Mouse (Mus musculus) C2C12 (cell line): ENCODE measurements around the gene Pgam5. TPM values are rescaled to one million over a fixed set of nuclear protein-coding genes. Genes with fewer than 3 reads are reported as not detected.
A peak's percentile ranks its signal among the peaks of the same experiment; 100 is the strongest.

Experiments used
- H3K27me3 ChIP-seq: one replicate; pipeline ENCODE4 v1.6.1; 2011; ENCODE audit not compliant: control insufficient read depth, insufficient read depth, insufficient read length
- H3K36me3 ChIP-seq: one replicate; pipeline ENCODE4 v1.6.1; 2011; ENCODE audit not compliant: control insufficient read depth, insufficient read depth
- H3K4me3 ChIP-seq: one replicate; pipeline ENCODE4 v1.5.1; 2011; ENCODE audit warnings: mild to moderate bottlenecking, control low read depth; ENCODE audit not compliant: poor library complexity, insufficient read depth, severe bottlenecking
- H3K79me2 ChIP-seq: one replicate; pipeline ENCODE4 v1.6.1; 2011; ENCODE audit not compliant: control insufficient read depth, insufficient read depth
- H3K79me3 ChIP-seq: one replicate; pipeline ENCODE4 v1.6.1; 2011; ENCODE audit warnings: low read depth, control low read depth
- H3ac ChIP-seq: one replicate; pipeline ENCODE3; 2011; ENCODE audit warnings: low read depth; ENCODE audit not compliant: control insufficient read depth, insufficient read length
- CEBPB ChIP-seq: IDR thresholded peaks from one replicate; pipeline ENCODE4 v1.6.1; 2011; ENCODE audit warnings: low read depth, mild to moderate bottlenecking, control low read depth, moderate library complexity
- CTCF ChIP-seq: IDR thresholded peaks from one replicate; pipeline ENCODE4 v1.5.1; 2011; ENCODE audit not compliant: control insufficient read depth, insufficient read depth, insufficient read length
- FOSL1 ChIP-seq: IDR thresholded peaks from one replicate; pipeline ENCODE4 v1.8.0; 2011; ENCODE audit warnings: mild to moderate bottlenecking, low read length; ENCODE audit not compliant: poor library complexity, insufficient read depth, severe bottlenecking
- MAX ChIP-seq: IDR thresholded peaks from one replicate; pipeline ENCODE4 v1.6.1; 2011; ENCODE audit warnings: mild to moderate bottlenecking, control low read depth
- MYOD1 ChIP-seq: IDR thresholded peaks from one replicate; pipeline ENCODE4 v1.6.1; 2011; ENCODE audit warnings: low read depth; ENCODE audit not compliant: control insufficient read depth, insufficient read length
- MYOG ChIP-seq: IDR thresholded peaks from one replicate; pipeline ENCODE4 v1.6.1; 2011; ENCODE audit not compliant: control insufficient read depth, insufficient read length; ENCODE audit errors: extremely low read depth
- USF1 ChIP-seq: IDR thresholded peaks from one replicate; pipeline ENCODE4 v1.6.1; 2011; ENCODE audit warnings: low read depth, mild to moderate bottlenecking, control low read depth, moderate library complexity
- long read RNA-seq, 2 experiments: library from polyadenylated mRNA; unstranded; transcript quantifications; one replicate each; pipeline ENCODE4 v2.0.0; 2019 to 2020
- polyA plus RNA-seq: library from polyadenylated mRNA; unstranded; fragments of >200 nt; fragmentation: generic; extraction: Trizol; gene quantifications from one replicate; pipeline ENCODE4 v1.2.1, GENCODE M21; 2012; ENCODE audit warnings: missing spikeins

Pgam5 gene
- polyA plus RNA-seq = 52.6 TPM
- long read RNA-seq, experiment 1, transcript Pgam5-202 (6 exons, 2,098 nt) = minor isoform, 23 of 53 reads
- long read RNA-seq, experiment 1, transcript Pgam5-201 (6 exons, 2,044 nt) = major isoform, 28 of 53 reads
- long read RNA-seq, experiment 1, partial matches to known transcripts = 0 of 53 reads
- long read RNA-seq, experiment 1, other reads (novel, unspliced or antisense) = 2 of 53 reads
- long read RNA-seq, experiment 2, transcript Pgam5-201 (6 exons, 2,044 nt) = minor isoform, 306 of 652 reads
- long read RNA-seq, experiment 2, transcript Pgam5-202 (6 exons, 2,098 nt) = major isoform, 327 of 652 reads
- long read RNA-seq, experiment 2, partial matches to known transcripts = 4 of 652 reads
- long read RNA-seq, experiment 2, other reads (novel, unspliced or antisense) = 15 of 652 reads

DNA sequence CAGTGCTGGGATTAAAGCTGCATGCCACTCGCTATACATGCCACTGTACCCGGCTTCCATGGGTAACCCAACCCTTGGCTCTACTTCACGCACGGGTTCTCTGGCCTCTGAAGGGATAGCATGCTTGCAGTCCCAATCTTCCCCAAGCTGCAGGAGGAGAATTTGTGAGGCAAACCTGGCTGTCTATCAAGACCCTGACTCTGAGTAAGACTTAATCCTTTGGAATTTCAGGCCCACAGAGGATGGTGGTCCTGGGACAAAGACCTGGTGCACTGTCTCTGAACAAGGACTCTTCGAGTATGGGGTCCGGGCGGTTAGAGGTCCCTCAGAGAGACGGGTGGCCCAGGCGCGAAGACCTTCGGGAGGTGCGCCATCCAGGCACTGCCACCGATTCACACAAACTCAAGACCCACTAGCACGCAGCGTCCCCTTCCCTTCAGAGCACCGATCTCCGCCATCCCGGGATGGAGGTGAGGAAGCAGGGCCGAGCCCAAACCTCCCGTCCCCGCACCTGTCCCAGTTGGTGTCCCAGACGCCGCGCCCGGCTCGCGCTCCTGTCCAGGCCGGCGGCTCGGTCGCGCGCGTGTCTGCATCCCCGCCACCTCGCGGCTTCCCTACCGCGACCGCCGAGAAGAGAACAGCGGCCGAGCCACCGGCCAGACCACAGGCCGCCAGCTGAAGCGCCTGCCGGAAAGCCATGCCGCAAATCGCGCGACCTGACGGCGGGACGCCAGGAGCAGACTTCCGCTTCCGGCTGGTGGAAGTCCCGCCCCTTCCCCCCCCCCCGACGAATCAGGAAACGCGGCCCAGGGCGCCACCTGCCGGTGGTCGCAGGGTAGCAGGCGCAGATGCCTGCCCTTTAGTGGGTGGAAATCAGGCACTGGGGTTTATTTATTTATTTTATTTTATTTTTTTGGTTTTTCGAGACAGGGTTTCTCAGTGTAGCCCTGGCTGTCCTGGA is at the start of gene Pgam5:
Gene Pgam5, minus strand, starts transcription at position 773 of the 961 bp plus-strand sequence.
- Histone ChIP-seq H3K79me2 (peaks cover 52% of the 10 kb centered on the region), H3ac (peak within 1 kb of the TSS; percentile 79), H3K36me3 (peaks cover 34% of the 10 kb centered on the region), H3K79me3 (peaks cover 38% of the 10 kb centered on the region), H3K27me3 (no peaks in the 10 kb centered on the region), H3K4me3 (peak within 1 kb of the TSS; percentile 91)
- no peak for TF ChIP-seq USF1
- TF ChIP-seq CTCF = peak; percentile 80
- TF ChIP-seq FOSL1 = no peak
- peak; percentile 49 for TF ChIP-seq MAX
- TF ChIP-seq MYOG = no peak
- no peak for TF ChIP-seq CEBPB
- no peak for TF ChIP-seq MYOD1

DNA sequence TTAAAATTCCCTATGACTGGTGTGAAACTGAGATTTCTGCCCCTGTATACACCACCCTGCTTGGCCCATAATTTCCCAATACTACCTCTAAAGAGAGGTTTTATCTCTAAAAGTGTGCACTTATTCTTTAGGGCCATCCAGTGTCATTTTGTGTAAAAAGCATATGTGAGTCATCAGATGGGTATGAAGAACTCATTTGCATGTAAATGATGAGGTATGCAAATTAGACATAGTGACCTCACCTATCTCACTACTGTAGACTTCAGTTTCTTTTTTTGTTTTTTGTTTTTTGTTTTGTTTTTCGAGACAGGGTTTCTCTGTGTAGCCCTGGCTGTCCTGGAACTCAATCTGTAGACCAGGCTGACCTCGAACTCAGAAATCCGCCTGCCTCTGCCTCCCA is 43.4 kb upstream of the Pgam5 start:
- no peaks in the 10 kb centered on the region for H3K79me3 ChIP-seq
- H3K36me3 ChIP-seq = peaks cover 67% of the 10 kb centered on the region
- no peak overlapping the region for H3ac ChIP-seq
- H3K79me2 ChIP-seq = no peaks in the 10 kb centered on the region
- TF ChIP-seq USF1 = no peak
- TF ChIP-seq MAX = no peak
- no peak for TF ChIP-seq CTCF
- no peak for TF ChIP-seq MYOD1
- no peak for TF ChIP-seq FOSL1
- TF ChIP-seq MYOG = no peak
- no peak for TF ChIP-seq CEBPB
- H3K4me3 ChIP-seq = no peak overlapping the region
- H3K27me3 ChIP-seq = no peaks in the 10 kb centered on the region

DNA sequence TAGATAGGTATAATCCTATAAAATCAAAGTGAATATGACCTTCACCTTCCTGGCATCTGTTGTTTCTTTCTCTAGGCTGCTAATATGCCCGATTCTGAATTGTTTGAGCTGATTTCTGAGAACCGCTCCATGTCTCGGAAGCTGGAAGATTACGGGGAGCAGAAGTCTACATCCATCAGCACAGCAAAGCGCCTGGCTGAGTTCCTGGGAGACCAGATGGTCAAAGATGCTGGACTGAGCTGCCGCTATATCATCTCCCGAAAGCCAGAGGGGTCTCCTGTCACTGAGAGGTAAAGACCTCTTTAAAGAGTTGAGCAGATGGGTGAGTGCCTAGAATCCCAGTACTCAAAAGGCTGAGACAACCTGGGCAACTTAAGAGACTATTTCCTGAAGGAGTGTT is 39.1 kb upstream of the Pgam5 start:
- Histone ChIP-seq H3K36me3 (peaks cover 82% of the 10 kb centered on the region), H3K27me3 (no peaks in the 10 kb centered on the region), H3K79me3 (no peaks in the 10 kb centered on the region), H3K79me2 (no peaks in the 10 kb centered on the region), H3ac (no peak overlapping the region), H3K4me3 (no peak overlapping the region)
- TF ChIP-seq USF1 (no peak), FOSL1 (no peak), CEBPB (no peak), MYOD1 (no peak)

DNA sequence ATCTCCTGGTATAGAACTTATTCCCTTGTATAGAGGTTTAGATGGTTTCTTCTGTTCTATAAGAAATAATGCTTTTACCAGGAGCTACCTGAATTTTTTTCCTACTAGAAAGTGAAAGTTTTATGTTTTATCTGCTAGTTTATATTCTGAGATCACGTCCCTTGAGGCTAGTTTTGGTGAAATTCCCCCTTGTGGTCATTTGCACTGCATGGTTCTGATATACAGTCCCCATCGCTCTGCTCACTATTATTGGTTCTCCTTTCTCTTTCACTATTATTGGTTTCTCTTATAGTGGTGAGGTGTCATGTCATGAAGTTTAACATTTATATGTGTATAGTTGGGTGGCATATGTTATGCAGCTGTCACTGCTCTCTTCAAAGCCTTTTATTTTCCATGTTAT is 30.9 kb upstream of the Pgam5 start:
- Histone ChIP-seq H3K79me3 (no peaks in the 10 kb centered on the region), H3K4me3 (no peak overlapping the region), H3K79me2 (no peaks in the 10 kb centered on the region), H3K36me3 (peaks cover 80% of the 10 kb centered on the region), H3ac (no peak overlapping the region), H3K27me3 (no peaks in the 10 kb centered on the region)
- TF ChIP-seq MYOG (no peak), USF1 (no peak), FOSL1 (no peak), MYOD1 (no peak), MAX (no peak), CEBPB (no peak), CTCF (no peak)

DNA sequence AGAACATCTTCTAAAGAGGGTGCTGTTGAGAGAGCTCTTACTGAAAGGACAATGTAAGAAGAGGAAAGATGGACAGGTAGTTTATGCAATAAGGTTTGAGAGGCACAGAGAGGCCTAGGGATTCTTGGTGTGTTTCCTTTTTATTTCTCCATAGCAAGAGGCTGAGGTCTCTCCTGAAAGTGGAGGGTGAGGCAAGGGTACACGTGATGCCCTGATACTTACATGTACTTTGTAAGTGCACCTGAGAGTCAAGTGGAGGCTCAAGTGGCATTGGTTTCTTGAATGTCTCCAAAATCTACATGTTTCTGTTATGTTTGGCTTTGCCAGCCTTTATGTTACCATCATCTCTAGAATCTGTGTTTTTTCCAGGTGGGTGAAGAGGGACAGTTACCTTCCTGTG is 26.9 kb upstream of the Pgam5 start:
- Histone ChIP-seq H3ac (no peak overlapping the region), H3K36me3 (peaks cover 73% of the 10 kb centered on the region), H3K79me3 (no peaks in the 10 kb centered on the region), H3K79me2 (no peaks in the 10 kb centered on the region), H3K4me3 (no peak overlapping the region), H3K27me3 (no peaks in the 10 kb centered on the region)
- TF ChIP-seq MYOG = no peak
- no peak for TF ChIP-seq CTCF
- no peak for TF ChIP-seq CEBPB
- no peak for TF ChIP-seq MYOD1
- no peak for TF ChIP-seq MAX
- no peak for TF ChIP-seq FOSL1
- no peak for TF ChIP-seq USF1
